Mouse (Mus musculus) limb, embryonic 14.5 days (tissue): ENCODE measurements around the gene Exosc6. TPM values are rescaled to one million over a fixed set of nuclear protein-coding genes. Genes with fewer than 3 reads are reported as not detected.

Source experiments
- ATAC-seq: fragments of 200-750 bp; cut with Nextera tagmentation; 2 replicates; pipeline ENCODE4 v1.8.0; 2017; ENCODE audit warnings: low read depth, moderate number of reproducible peaks, moderate TSS enrichment; ENCODE audit not compliant: low FRiP score
- DNase-seq: peaks from one replicate; pipeline ENCODE4 v3.0.0-alpha.2; 2015; ENCODE audit warnings: low spot score
- H3K27ac ChIP-seq: fragments of 300-500 bp; sonication (generic); replicated peaks from 2 replicates; pipeline ENCODE4 v1.5.1; 2014; ENCODE audit warnings: low read depth, mild to moderate bottlenecking, low read length, moderate library complexity, mixed read lengths
- H3K27me3 ChIP-seq: fragments of 300-500 bp; sonication (generic); 2 replicates; pipeline ENCODE4 v1.6.1; 2014; ENCODE audit warnings: low read length, mixed read lengths; ENCODE audit not compliant: control insufficient read depth, insufficient read depth
- H3K36me3 ChIP-seq: fragments of 300-500 bp; sonication (generic); 2 replicates; pipeline ENCODE4 v1.6.1; 2014; ENCODE audit warnings: mild to moderate bottlenecking, low read length, moderate library complexity, mixed read lengths; ENCODE audit not compliant: control insufficient read depth, insufficient read depth
- H3K4me1 ChIP-seq: fragments of 300-500 bp; sonication (generic); 2 replicates; pipeline ENCODE4 v1.6.1; 2014; ENCODE audit warnings: antibody characterized with exemption, low read length, mixed read lengths; ENCODE audit not compliant: control insufficient read depth, insufficient read depth
- H3K4me2 ChIP-seq: fragments of 300-500 bp; sonication (generic); replicated peaks from 2 replicates; pipeline ENCODE4 v1.6.1; 2014; ENCODE audit warnings: low read depth, mild to moderate bottlenecking, low read length, moderate library complexity; ENCODE audit not compliant: severe bottlenecking
- H3K4me3 ChIP-seq: fragments of 300-500 bp; sonication (generic); replicated peaks from 2 replicates; pipeline ENCODE4 v1.5.1; 2014; ENCODE audit warnings: low read length
- H3K9ac ChIP-seq: fragments of 300-500 bp; sonication (generic); 2 replicates; pipeline ENCODE4 v1.6.1; 2014; ENCODE audit warnings: mild to moderate bottlenecking, low read depth, low read length, moderate library complexity; ENCODE audit not compliant: severe bottlenecking
- H3K9me3 ChIP-seq: fragments of 300-500 bp; sonication (generic); 2 replicates; pipeline ENCODE4 v1.6.1; 2016; ENCODE audit warnings: low read length; ENCODE audit not compliant: control insufficient read depth
- POLR2A ChIP-seq: fragments of 200-500 bp; IDR thresholded peaks from 2 replicates; pipeline ENCODE4 v1.8.0; 2012; ENCODE audit warnings: inconsistent platforms, mild to moderate bottlenecking, moderate library complexity, borderline replicate concordance; ENCODE audit not compliant: insufficient read depth, insufficient read length; ENCODE audit errors: extremely low read depth
- WGBS: fragments of 180-500 bp; shearing (Covaris S2); extraction: QIAGEN DNeasy Blood & Tissue Kit; methylation state at CpG from one replicate; pipeline ENCODE4 v1.1.7; 2014; 5-methylcytosine and 5-hydroxymethylcytosine counted together
- polyA plus RNA-seq, 2 experiments: library from polyadenylated mRNA; depleted of rRNA in 1 of 2; stranded (reverse) in 1 of 2; unstranded in 1 of 2; fragments of >200 nt; fragmentation: Nextera tagmentation in 1 of 2; extraction: Ambion mirVana in 1 of 2; gene quantifications; 2 replicates each; pipeline versions ENCODE4 v1.2.1 to v1.2.3; 2012 to 2014

Exosc6 gene
- polyA plus RNA-seq, 2 experiments: 8.8 to 18.3 TPM

- H3K4me3 ChIP-seq: no peak overlapping the region
- no peak for TF ChIP-seq POLR2A
- H3K36me3 ChIP-seq: peaks cover 75% of the 10 kb centered on the region
- no peak for DNase-seq
- no peaks in the 10 kb centered on the region for H3K27me3 ChIP-seq
- H3K9ac ChIP-seq: no peak overlapping the region
- peaks cover 9% of the 10 kb centered on the region for H3K4me1 ChIP-seq
- H3K27ac ChIP-seq: no peak overlapping the region
- no peak overlapping the region for H3K4me2 ChIP-seq
- no peaks in the 10 kb centered on the region for H3K9me3 ChIP-seq
- 93% methylated on average over 12 of the region's 12 CpGs for WGBS
- ATAC-seq: no peak
Observed at GRCm38 (mm10) chr8:111053827-111054518, 2.2 kb upstream of the Exosc6 start.

DNA sequence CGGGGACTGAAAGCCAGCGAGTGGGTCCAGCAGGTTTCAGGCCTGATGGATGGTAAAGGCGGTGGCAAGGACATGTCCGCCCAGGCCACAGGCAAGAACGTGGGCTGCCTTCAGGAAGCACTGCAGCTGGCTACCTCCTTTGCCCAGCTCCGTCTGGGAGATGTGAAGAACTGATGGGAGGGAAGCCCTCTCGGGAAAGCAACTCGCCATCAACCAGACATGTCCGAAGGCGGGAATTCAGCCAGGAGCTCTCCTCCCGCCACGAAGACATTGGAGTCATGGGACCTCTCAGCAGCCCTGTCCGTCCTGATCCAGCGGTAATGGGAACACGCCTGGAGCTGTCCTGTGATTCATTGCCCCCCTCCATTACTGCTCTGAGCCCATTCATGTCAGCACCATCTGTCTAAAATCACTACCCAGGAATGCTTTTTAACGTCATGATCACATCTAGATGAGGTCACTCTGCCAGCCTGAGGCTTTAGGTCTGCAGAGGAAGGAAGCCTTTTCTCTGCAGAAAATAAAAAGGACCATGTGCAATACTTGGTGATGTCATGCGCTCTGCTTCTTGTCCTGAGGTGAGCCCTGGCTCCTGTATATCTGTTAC is 1.0 kb upstream of the Exosc6 start:
- Histone ChIP-seq H3K36me3 (peaks cover 63% of the 10 kb centered on the region), H3K9me3 (no peaks in the 10 kb centered on the region), H3K4me2 (no peak overlapping the region), H3K4me1 (peaks cover 9% of the 10 kb centered on the region), H3K27me3 (no peaks in the 10 kb centered on the region), H3K4me3 (no peak overlapping the region), H3K9ac (no peak overlapping the region), H3K27ac (no peak overlapping the region)
- DNase-seq: no peak
- 90% methylated on average over 17 of the region's 17 CpGs for WGBS
- no peak for TF ChIP-seq POLR2A
- ATAC-seq: no peak

- DNase-seq: no peak
- peaks cover 9% of the 10 kb centered on the region for H3K4me1 ChIP-seq
- H3K9ac ChIP-seq: no peak overlapping the region
- ATAC-seq: no peak
- H3K36me3 ChIP-seq: peaks cover 58% of the 10 kb centered on the region
- no peak overlapping the region for H3K4me2 ChIP-seq
- H3K27me3 ChIP-seq: no peaks in the 10 kb centered on the region
- 75% methylated on average over 2 of the region's 2 CpGs for WGBS
- no peak overlapping the region for H3K27ac ChIP-seq
- H3K4me3 ChIP-seq: no peak overlapping the region
- TF ChIP-seq POLR2A: no peak
- H3K9me3 ChIP-seq: no peaks in the 10 kb centered on the region
Observed at GRCm38 (mm10) chr8:111055661-111056060, 478 bp upstream of the Exosc6 start.

GRCm38 (mm10) chr8:111056691-111057293 is 653 bp downstream of the Exosc6 start:
- Histone ChIP-seq H3K4me3 (peak overlapping the region; percentile 95), H3K4me1 (peaks cover 13% of the 10 kb centered on the region), H3K9ac (peak overlapping the region; percentile 80), H3K27me3 (no peaks in the 10 kb centered on the region), H3K36me3 (peaks cover 46% of the 10 kb centered on the region), H3K4me2 (peak overlapping the region; percentile 89), H3K9me3 (no peaks in the 10 kb centered on the region), H3K27ac (peak overlapping the region; percentile 71)
- DNase-seq: no peak
- TF ChIP-seq POLR2A: no peak
- WGBS: under 1% methylated on average over 24 of the region's 63 CpGs
- peak; percentile 42 for ATAC-seq

DNA sequence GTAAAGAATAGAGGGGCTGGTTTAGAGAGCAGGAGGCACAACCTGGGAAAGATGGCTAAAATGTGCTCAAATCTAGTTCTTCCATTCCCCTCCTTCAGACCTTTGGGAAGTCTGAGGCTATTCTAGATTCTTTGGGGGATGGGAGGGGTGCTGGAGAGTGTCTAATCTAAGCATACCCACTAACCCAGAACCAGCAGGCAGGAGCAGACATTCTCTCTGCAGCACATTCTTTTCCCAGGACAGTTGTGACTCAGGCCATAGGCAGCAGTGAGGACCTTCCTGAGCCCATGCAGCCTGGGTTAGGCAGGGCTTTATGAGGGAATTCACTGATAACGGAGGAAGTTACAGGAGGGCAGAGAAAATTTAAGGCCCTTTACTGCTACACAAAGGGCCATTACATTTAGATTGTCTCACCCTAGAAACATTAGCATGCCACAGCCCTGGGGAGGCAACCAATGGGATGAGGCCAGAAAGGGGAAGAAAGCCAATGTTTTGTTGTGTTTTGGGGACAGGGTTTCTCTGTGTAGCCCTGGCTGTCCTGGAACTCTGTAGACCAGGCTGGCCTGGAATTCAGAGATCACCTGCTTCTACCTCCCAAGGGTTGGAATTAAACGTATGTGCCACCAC is 2.9 kb downstream of the Exosc6 start:
- Histone ChIP-seq H3K4me1 (peaks cover 16% of the 10 kb centered on the region), H3K27me3 (no peaks in the 10 kb centered on the region), H3K4me2 (no peak overlapping the region), H3K27ac (no peak overlapping the region), H3K36me3 (peaks cover 24% of the 10 kb centered on the region), H3K9me3 (no peaks in the 10 kb centered on the region), H3K4me3 (no peak overlapping the region), H3K9ac (no peak overlapping the region)
- ATAC-seq: no peak
- no peak for DNase-seq
- 52% methylated on average over 2 of the region's 2 CpGs for WGBS
- TF ChIP-seq POLR2A: no peak
